Mouse (Mus musculus) ES-E14 (cell line): Measurements from ENCODE around the gene Zfp69.

Source experiments
- CHD2 ChIP-seq: IDR thresholded peaks from 2 replicates; pipeline ENCODE4 v1.6.1; 2014; ENCODE audit warnings: mild to moderate bottlenecking, low read depth, low read length, inconsistent platforms
- HCFC1 ChIP-seq: IDR thresholded peaks from 2 replicates; pipeline ENCODE4 v1.6.1; 2012; ENCODE audit warnings: low read length, inconsistent platforms, borderline replicate concordance; ENCODE audit not compliant: insufficient read depth
- MAFK ChIP-seq: IDR thresholded peaks from 2 replicates; pipeline ENCODE4 v1.6.1; 2014; ENCODE audit warnings: mild to moderate bottlenecking, low read depth, low read length, inconsistent platforms; ENCODE audit not compliant: insufficient read depth
- ZC3H11A ChIP-seq: IDR thresholded peaks from 2 replicates; pipeline ENCODE4 v1.6.1; 2012; ENCODE audit warnings: low read depth, mild to moderate bottlenecking, inconsistent platforms, low read length, borderline replicate concordance
- ZNF384 ChIP-seq: IDR thresholded peaks from 2 replicates; pipeline ENCODE4 v1.6.1; 2012; ENCODE audit warnings: low read depth, low read length, inconsistent platforms

GRCm38 (mm10) chr4:120995911-120996310 is 44.4 kb upstream of the Zfp69 start:
- TF ChIP-seq MAFK = no peak
- TF ChIP-seq ZC3H11A = no peak
- no peak for TF ChIP-seq HCFC1
- no peak for TF ChIP-seq ZNF384
- TF ChIP-seq CHD2 = no peak
